Mouse (Mus musculus) E14TG2a.4 (cell line): Measurements from ENCODE around the gene Stat5a.

Experiments used
- CTCF ChIP-seq: conservative IDR thresholded peaks from 2 replicates; pipeline ENCODE4 v1.5.1; 2014; ENCODE audit warnings: low read length
- NANOG ChIP-seq: IDR thresholded peaks from 2 replicates; pipeline ENCODE4 v1.6.1; 2014; ENCODE audit warnings: borderline replicate concordance, low read length, mixed read lengths

- TF ChIP-seq CTCF (no peak), NANOG (no peak)
Measured at GRCm38 (mm10) chr11:100908567-100908966, 49.4 kb downstream of the Stat5a start.
